Mouse (Mus musculus): Measurements from ENCODE around the gene Fbxw7. TPM values are rescaled to one million over a fixed set of nuclear protein-coding genes. Genes with fewer than 3 reads are reported as not detected.

The Fbxw7 gene
- polyA plus RNA-seq, 1 experiment = 2.7 TPM

GRCm38 (mm10) chr3:84967364-84967763, 152.3 kb downstream of the Fbxw7 start:
- Histone ChIP-seq H3K36me3 (ENCODE audit: control insufficient read depth, insufficient read depth) (peaks cover 22% of the 10 kb centered on the region), H3K79me2 (ENCODE audit: control insufficient read depth, insufficient read depth) (no peaks in the 10 kb centered on the region), H3ac (ENCODE audit: control insufficient read depth, insufficient read length, low read depth) (no peak overlapping the region), H3K4me3 (ENCODE audit: insufficient read depth, poor library complexity, severe bottlenecking) (no peak overlapping the region), H3K79me3 (ENCODE audit: low read depth) (no peaks in the 10 kb centered on the region), H3K27me3 (ENCODE audit: control insufficient read depth, insufficient read depth, insufficient read length) (no peaks in the 10 kb centered on the region)
- TF ChIP-seq MYOD1 (IDR thresholded peaks at IDR 0.05; ENCODE audit: control insufficient read depth, insufficient read length, low read depth) (no peak), USF1 (IDR thresholded peaks at IDR 0.05; ENCODE audit: low read depth) (no peak), CEBPB (IDR thresholded peaks at IDR 0.05; ENCODE audit: low read depth) (no peak), MAX (IDR thresholded peaks at IDR 0.05) (no peak), MYOG (IDR thresholded peaks at IDR 0.05; ENCODE audit: control insufficient read depth, extremely low read depth, insufficient read length) (no peak), FOSL1 (IDR thresholded peaks at IDR 0.05; ENCODE audit: insufficient read depth, low read length, poor library complexity, severe bottlenecking) (no peak), CTCF (IDR thresholded peaks at IDR 0.05; ENCODE audit: control insufficient read depth, insufficient read depth, insufficient read length) (no peak)

- Histone ChIP-seq H3K27me3 (ENCODE audit: control insufficient read depth, insufficient read depth, insufficient read length) (no peaks in the 10 kb centered on the region), H3K79me3 (ENCODE audit: low read depth) (no peaks in the 10 kb centered on the region), H3K4me3 (ENCODE audit: insufficient read depth, poor library complexity, severe bottlenecking) (no peak overlapping the region), H3K79me2 (ENCODE audit: control insufficient read depth, insufficient read depth) (no peaks in the 10 kb centered on the region), H3ac (ENCODE audit: control insufficient read depth, insufficient read length, low read depth) (no peak overlapping the region), H3K36me3 (ENCODE audit: control insufficient read depth, insufficient read depth) (peaks cover 47% of the 10 kb centered on the region)
- no peak for TF ChIP-seq CEBPB (IDR thresholded peaks at IDR 0.05; ENCODE audit: low read depth)
- TF ChIP-seq FOSL1 (IDR thresholded peaks at IDR 0.05; ENCODE audit: insufficient read depth, low read length, poor library complexity, severe bottlenecking) = no peak
- no peak for TF ChIP-seq MAX (IDR thresholded peaks at IDR 0.05)
- TF ChIP-seq MYOG (IDR thresholded peaks at IDR 0.05; ENCODE audit: control insufficient read depth, extremely low read depth, insufficient read length) = no peak
- TF ChIP-seq CTCF (IDR thresholded peaks at IDR 0.05; ENCODE audit: control insufficient read depth, insufficient read depth, insufficient read length) = no peak
- TF ChIP-seq USF1 (IDR thresholded peaks at IDR 0.05; ENCODE audit: low read depth) = no peak
- TF ChIP-seq MYOD1 (IDR thresholded peaks at IDR 0.05; ENCODE audit: control insufficient read depth, insufficient read length, low read depth) = no peak
Observed at GRCm38 (mm10) chr3:84971561-84971960, 156.5 kb downstream of the Fbxw7 start.

GRCm38 (mm10) chr3:84972881-84973280, 157.8 kb downstream of the Fbxw7 start:
- H3K79me2 ChIP-seq (ENCODE audit: control insufficient read depth, insufficient read depth) = no peaks in the 10 kb centered on the region
- no peak overlapping the region for H3K4me3 ChIP-seq (ENCODE audit: insufficient read depth, poor library complexity, severe bottlenecking)
- H3K36me3 ChIP-seq (ENCODE audit: control insufficient read depth, insufficient read depth) = peaks cover 47% of the 10 kb centered on the region
- H3ac ChIP-seq (ENCODE audit: control insufficient read depth, insufficient read length, low read depth) = no peak overlapping the region
- TF ChIP-seq CTCF (IDR thresholded peaks at IDR 0.05; ENCODE audit: control insufficient read depth, insufficient read depth, insufficient read length) (no peak), MYOD1 (IDR thresholded peaks at IDR 0.05; ENCODE audit: control insufficient read depth, insufficient read length, low read depth) (no peak), CEBPB (IDR thresholded peaks at IDR 0.05; ENCODE audit: low read depth) (no peak), MAX (IDR thresholded peaks at IDR 0.05) (no peak), USF1 (IDR thresholded peaks at IDR 0.05; ENCODE audit: low read depth) (no peak), FOSL1 (IDR thresholded peaks at IDR 0.05; ENCODE audit: insufficient read depth, low read length, poor library complexity, severe bottlenecking) (no peak), MYOG (IDR thresholded peaks at IDR 0.05; ENCODE audit: control insufficient read depth, extremely low read depth, insufficient read length) (no peak)
- no peaks in the 10 kb centered on the region for H3K79me3 ChIP-seq (ENCODE audit: low read depth)
- H3K27me3 ChIP-seq (ENCODE audit: control insufficient read depth, insufficient read depth, insufficient read length) = no peaks in the 10 kb centered on the region

GRCm38 (mm10) chr3:84974193-84974592, 159.1 kb downstream of the Fbxw7 start:
- Histone ChIP-seq H3K79me3 (ENCODE audit: low read depth) (no peaks in the 10 kb centered on the region), H3K79me2 (ENCODE audit: control insufficient read depth, insufficient read depth) (no peaks in the 10 kb centered on the region), H3K4me3 (ENCODE audit: insufficient read depth, poor library complexity, severe bottlenecking) (no peak overlapping the region), H3K36me3 (ENCODE audit: control insufficient read depth, insufficient read depth) (peaks cover 41% of the 10 kb centered on the region), H3K27me3 (ENCODE audit: control insufficient read depth, insufficient read depth, insufficient read length) (no peaks in the 10 kb centered on the region), H3ac (ENCODE audit: control insufficient read depth, insufficient read length, low read depth) (no peak overlapping the region)
- TF ChIP-seq MYOG (IDR thresholded peaks at IDR 0.05; ENCODE audit: control insufficient read depth, extremely low read depth, insufficient read length) = no peak
- no peak for TF ChIP-seq USF1 (IDR thresholded peaks at IDR 0.05; ENCODE audit: low read depth)
- no peak for TF ChIP-seq CEBPB (IDR thresholded peaks at IDR 0.05; ENCODE audit: low read depth)
- TF ChIP-seq CTCF (IDR thresholded peaks at IDR 0.05; ENCODE audit: control insufficient read depth, insufficient read depth, insufficient read length) = no peak
- no peak for TF ChIP-seq MYOD1 (IDR thresholded peaks at IDR 0.05; ENCODE audit: control insufficient read depth, insufficient read length, low read depth)
- no peak for TF ChIP-seq FOSL1 (IDR thresholded peaks at IDR 0.05; ENCODE audit: insufficient read depth, low read length, poor library complexity, severe bottlenecking)
- no peak for TF ChIP-seq MAX (IDR thresholded peaks at IDR 0.05)

- peaks cover 22% of the 10 kb centered on the region for H3K36me3 ChIP-seq (ENCODE audit: control insufficient read depth, insufficient read depth)
- H3K79me2 ChIP-seq (ENCODE audit: control insufficient read depth, insufficient read depth) = no peaks in the 10 kb centered on the region
- no peak overlapping the region for H3K4me3 ChIP-seq (ENCODE audit: insufficient read depth, poor library complexity, severe bottlenecking)
- TF ChIP-seq MYOD1 (IDR thresholded peaks at IDR 0.05; ENCODE audit: control insufficient read depth, insufficient read length, low read depth) = no peak
- no peak for TF ChIP-seq CEBPB (IDR thresholded peaks at IDR 0.05; ENCODE audit: low read depth)
- TF ChIP-seq USF1 (IDR thresholded peaks at IDR 0.05; ENCODE audit: low read depth) = no peak
- TF ChIP-seq MAX (IDR thresholded peaks at IDR 0.05) = no peak
- no peak for TF ChIP-seq MYOG (IDR thresholded peaks at IDR 0.05; ENCODE audit: control insufficient read depth, extremely low read depth, insufficient read length)
- TF ChIP-seq FOSL1 (IDR thresholded peaks at IDR 0.05; ENCODE audit: insufficient read depth, low read length, poor library complexity, severe bottlenecking) = no peak
- no peak for TF ChIP-seq CTCF (IDR thresholded peaks at IDR 0.05; ENCODE audit: control insufficient read depth, insufficient read depth, insufficient read length)
- H3K27me3 ChIP-seq (ENCODE audit: control insufficient read depth, insufficient read depth, insufficient read length) = no peaks in the 10 kb centered on the region
- no peak overlapping the region for H3ac ChIP-seq (ENCODE audit: control insufficient read depth, insufficient read length, low read depth)
- H3K79me3 ChIP-seq (ENCODE audit: low read depth) = no peaks in the 10 kb centered on the region
Observed at GRCm38 (mm10) chr3:84978676-84979075, 163.6 kb downstream of the Fbxw7 start.

- TF ChIP-seq CEBPB (IDR thresholded peaks at IDR 0.05; ENCODE audit: low read depth) = no peak
- no peak for TF ChIP-seq MAX (IDR thresholded peaks at IDR 0.05)
- TF ChIP-seq MYOD1 (IDR thresholded peaks at IDR 0.05; ENCODE audit: control insufficient read depth, insufficient read length, low read depth) = no peak
- TF ChIP-seq USF1 (IDR thresholded peaks at IDR 0.05; ENCODE audit: low read depth) = no peak
- no peak for TF ChIP-seq MYOG (IDR thresholded peaks at IDR 0.05; ENCODE audit: control insufficient read depth, extremely low read depth, insufficient read length)
- TF ChIP-seq CTCF (IDR thresholded peaks at IDR 0.05; ENCODE audit: control insufficient read depth, insufficient read depth, insufficient read length) = no peak
- no peak for TF ChIP-seq FOSL1 (IDR thresholded peaks at IDR 0.05; ENCODE audit: insufficient read depth, low read length, poor library complexity, severe bottlenecking)
- Histone ChIP-seq H3K79me3 (ENCODE audit: low read depth) (no peaks in the 10 kb centered on the region), H3ac (ENCODE audit: control insufficient read depth, insufficient read length, low read depth) (no peak overlapping the region), H3K4me3 (ENCODE audit: insufficient read depth, poor library complexity, severe bottlenecking) (no peak overlapping the region), H3K27me3 (ENCODE audit: control insufficient read depth, insufficient read depth, insufficient read length) (no peaks in the 10 kb centered on the region), H3K79me2 (ENCODE audit: control insufficient read depth, insufficient read depth) (no peaks in the 10 kb centered on the region), H3K36me3 (ENCODE audit: control insufficient read depth, insufficient read depth) (peaks cover 11% of the 10 kb centered on the region)
Observed at GRCm38 (mm10) chr3:84980158-84980557, 165.1 kb downstream of the Fbxw7 start.
